Mouse (Mus musculus): Measurements from ENCODE around the gene Svep1. TPM values are rescaled to one million over a fixed set of nuclear protein-coding genes. Genes with fewer than 3 reads are reported as not detected.

The Svep1 gene
- polyA plus RNA-seq, 1 experiment from 2014 or later = 0.69 TPM

DNA sequence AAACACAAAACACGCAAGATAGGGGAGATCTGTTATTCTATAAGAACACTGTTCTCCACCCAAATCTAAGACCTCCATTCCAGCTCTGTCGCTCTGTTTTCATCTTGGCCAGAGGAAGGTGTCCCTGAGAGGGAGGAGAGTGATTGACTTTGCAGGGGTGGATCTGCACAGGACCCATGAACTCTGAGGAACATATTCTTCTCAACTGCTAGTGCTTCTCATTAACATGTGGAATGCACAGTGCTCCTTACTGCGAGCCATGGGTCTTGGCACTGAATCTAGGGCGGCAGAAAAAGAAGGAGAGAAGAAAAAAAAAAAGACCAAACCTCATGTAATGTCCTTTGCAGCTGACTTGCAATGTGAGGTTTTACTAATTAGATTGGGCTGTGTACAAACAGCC lies 9.4 kb downstream of the Svep1 start:
- Histone ChIP-seq H3K4me2 (no peak overlapping the region), H3K27ac (no peak overlapping the region), H3K27me3 (replicated peaks) (no peaks in the 10 kb centered on the region), H3K36me3 (no peaks in the 10 kb centered on the region), H3K9me3 (replicated peaks) (no peaks in the 10 kb centered on the region), H3K9ac (no peak overlapping the region), H3K4me3 (no peak overlapping the region), H3K4me1 (no peaks in the 10 kb centered on the region)
- WGBS (ENCODE audit: insufficient replicate concordance) = 63% methylated on average over 4 of the region's 4 CpGs
- ATAC-seq = no peak

DNA sequence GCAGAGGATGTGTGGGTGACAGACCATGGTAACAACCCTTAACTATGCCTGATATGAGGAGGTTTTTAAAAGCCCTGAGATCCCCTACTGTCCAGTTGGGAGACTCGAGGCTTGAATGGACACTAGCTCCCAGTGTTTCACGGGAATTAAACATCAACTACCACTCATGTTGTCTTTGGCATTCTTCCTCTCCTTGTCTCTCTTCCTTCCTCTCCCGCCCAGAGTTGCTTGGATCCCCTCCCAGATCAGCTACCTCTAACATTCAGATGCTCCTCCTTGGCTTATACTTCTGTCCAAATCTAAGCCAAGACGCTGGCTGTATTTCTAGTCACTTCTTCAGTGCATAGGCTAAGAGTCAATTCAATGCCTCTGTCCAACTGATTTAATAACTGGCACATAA lies 9.9 kb downstream of the Svep1 start:
- H3K9ac ChIP-seq = no peak overlapping the region
- no peaks in the 10 kb centered on the region for H3K27me3 ChIP-seq (replicated peaks)
- no peak for ATAC-seq
- 58% methylated on average over 4 of the region's 4 CpGs for WGBS (ENCODE audit: insufficient replicate concordance)
- no peak overlapping the region for H3K4me2 ChIP-seq
- H3K4me3 ChIP-seq = no peak overlapping the region
- no peaks in the 10 kb centered on the region for H3K4me1 ChIP-seq
- no peak overlapping the region for H3K27ac ChIP-seq
- no peaks in the 10 kb centered on the region for H3K9me3 ChIP-seq (replicated peaks)
- H3K36me3 ChIP-seq = no peaks in the 10 kb centered on the region

GRCm38 (mm10) chr4:58195936-58196335 lies 10.7 kb downstream of the Svep1 start:
- Histone ChIP-seq H3K9ac (no peak overlapping the region), H3K27ac (no peak overlapping the region), H3K4me1 (no peaks in the 10 kb centered on the region), H3K4me3 (no peak overlapping the region), H3K4me2 (no peak overlapping the region), H3K27me3 (replicated peaks) (no peaks in the 10 kb centered on the region), H3K36me3 (no peaks in the 10 kb centered on the region), H3K9me3 (replicated peaks) (no peaks in the 10 kb centered on the region)
- 75% methylated on average over 2 of the region's 2 CpGs for WGBS (ENCODE audit: insufficient replicate concordance)
- ATAC-seq = no peak

GRCm38 (mm10) chr4:58189281-58189680 lies 17.4 kb downstream of the Svep1 start:
- no peak overlapping the region for H3K4me3 ChIP-seq
- no peak overlapping the region for H3K27ac ChIP-seq
- no peaks in the 10 kb centered on the region for H3K9me3 ChIP-seq (replicated peaks)
- H3K27me3 ChIP-seq (replicated peaks) = no peaks in the 10 kb centered on the region
- no peak overlapping the region for H3K9ac ChIP-seq
- H3K36me3 ChIP-seq = no peaks in the 10 kb centered on the region
- no peak for ATAC-seq
- H3K4me1 ChIP-seq = no peaks in the 10 kb centered on the region
- H3K4me2 ChIP-seq = no peak overlapping the region
- 71% methylated on average over 5 of the region's 5 CpGs for WGBS (ENCODE audit: insufficient replicate concordance)

DNA sequence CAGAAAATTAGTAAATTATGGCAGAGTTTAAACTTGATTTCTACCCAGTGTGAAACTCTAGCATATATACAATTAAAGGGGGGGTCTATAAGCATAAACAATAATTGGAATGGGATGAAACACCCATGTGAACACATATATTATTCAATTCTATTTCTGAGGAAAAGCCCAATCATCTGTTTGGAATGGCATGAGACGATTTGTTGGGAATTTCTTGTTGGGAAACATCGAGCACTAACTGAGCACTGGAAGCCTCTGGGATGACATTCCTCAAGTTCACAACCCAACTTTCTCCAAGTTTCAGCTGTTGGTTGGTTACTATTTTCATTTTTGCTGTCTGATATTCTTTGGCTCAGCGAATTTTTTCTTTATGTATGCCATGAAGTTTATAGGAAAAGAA lies 21.3 kb downstream of the Svep1 start:
- no peak for ATAC-seq
- Histone ChIP-seq H3K4me1 (no peaks in the 10 kb centered on the region), H3K27me3 (replicated peaks) (no peaks in the 10 kb centered on the region), H3K4me2 (no peak overlapping the region), H3K36me3 (no peaks in the 10 kb centered on the region), H3K9me3 (replicated peaks) (no peaks in the 10 kb centered on the region), H3K27ac (no peak overlapping the region), H3K4me3 (no peak overlapping the region), H3K9ac (no peak overlapping the region)
- 46% methylated on average over 3 of the region's 3 CpGs for WGBS (ENCODE audit: insufficient replicate concordance)

- Histone ChIP-seq H3K4me2 (no peak overlapping the region), H3K27me3 (replicated peaks) (no peaks in the 10 kb centered on the region), H3K27ac (no peak overlapping the region), H3K4me1 (no peaks in the 10 kb centered on the region), H3K9me3 (replicated peaks) (no peaks in the 10 kb centered on the region), H3K4me3 (no peak overlapping the region), H3K9ac (no peak overlapping the region), H3K36me3 (no peaks in the 10 kb centered on the region)
- 61% methylated on average over 5 of the region's 5 CpGs for WGBS (ENCODE audit: insufficient replicate concordance)
- no peak for ATAC-seq
Observed at GRCm38 (mm10) chr4:58184681-58185341, 21.8 kb downstream of the Svep1 start.

DNA sequence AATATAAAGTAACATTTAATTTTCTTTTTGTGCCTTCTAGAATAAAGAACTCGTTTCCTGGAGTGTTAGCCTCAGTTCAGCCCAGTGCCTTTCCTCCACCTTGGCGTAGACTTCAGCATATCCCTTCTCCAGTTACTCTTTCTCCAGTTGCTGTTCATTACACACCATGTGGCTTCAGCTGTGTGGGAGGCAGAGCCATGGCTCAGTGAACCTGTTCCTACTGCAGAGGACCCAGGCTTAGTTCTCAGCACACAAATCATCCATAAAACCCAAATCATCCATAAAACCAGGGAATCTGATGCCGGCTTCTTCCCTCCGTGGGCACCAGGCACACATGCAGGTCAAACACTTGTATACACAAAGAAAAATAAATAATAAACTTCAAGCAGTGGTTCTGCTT lies 22.8 kb downstream of the Svep1 start:
- WGBS (ENCODE audit: insufficient replicate concordance) = 69% methylated on average over 4 of the region's 4 CpGs
- ATAC-seq = no peak
- Histone ChIP-seq H3K9ac (no peak overlapping the region), H3K27me3 (replicated peaks) (no peaks in the 10 kb centered on the region), H3K27ac (no peak overlapping the region), H3K4me3 (no peak overlapping the region), H3K9me3 (replicated peaks) (no peaks in the 10 kb centered on the region), H3K4me1 (no peaks in the 10 kb centered on the region), H3K4me2 (no peak overlapping the region), H3K36me3 (no peaks in the 10 kb centered on the region)

DNA sequence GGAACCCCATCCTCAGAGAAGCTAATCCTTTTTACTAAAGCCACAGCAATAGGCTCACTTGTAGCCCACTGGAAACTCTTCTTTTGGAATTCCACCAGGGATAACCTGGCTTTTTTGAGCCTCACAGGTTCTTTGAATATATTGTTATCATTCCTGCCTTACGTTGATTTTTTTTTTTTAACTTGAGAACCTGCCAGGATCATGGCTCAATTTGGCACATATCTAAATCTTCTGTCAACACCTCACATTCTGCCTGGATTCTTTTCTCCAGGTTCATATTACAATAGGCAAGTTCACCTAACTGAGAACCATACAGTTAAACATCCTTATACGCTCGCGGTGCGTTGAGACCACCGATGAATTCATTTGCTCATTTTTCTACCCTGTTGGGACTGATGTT lies 28.2 kb downstream of the Svep1 start:
- Histone ChIP-seq H3K27ac (no peak overlapping the region), H3K27me3 (replicated peaks) (no peaks in the 10 kb centered on the region), H3K36me3 (no peaks in the 10 kb centered on the region), H3K4me3 (no peak overlapping the region), H3K4me1 (no peaks in the 10 kb centered on the region), H3K4me2 (no peak overlapping the region), H3K9me3 (replicated peaks) (no peaks in the 10 kb centered on the region), H3K9ac (no peak overlapping the region)
- 79% methylated on average over 6 of the region's 6 CpGs for WGBS (ENCODE audit: insufficient replicate concordance)
- ATAC-seq = no peak

DNA sequence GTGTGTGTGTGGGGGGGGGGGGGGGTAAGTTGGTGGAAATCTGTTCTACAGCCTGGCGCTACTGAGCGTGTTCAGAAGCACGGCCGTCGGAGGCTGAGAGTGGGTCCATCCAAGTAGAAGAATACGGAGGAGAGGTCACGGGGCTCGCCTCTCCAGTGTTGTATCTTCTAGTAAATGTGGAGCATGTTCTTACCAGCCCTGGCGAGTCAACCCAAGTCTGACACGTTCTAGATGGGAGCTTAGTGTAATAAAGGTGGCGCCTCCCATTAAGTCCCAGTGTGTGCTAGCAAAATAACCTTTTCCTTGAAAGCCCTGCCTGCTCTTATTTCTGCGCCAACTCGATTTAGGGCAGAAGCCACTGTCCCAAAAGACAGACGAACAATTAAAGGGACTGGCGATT lies 29.4 kb downstream of the Svep1 start:
- 79% methylated on average over 15 of the region's 15 CpGs for WGBS (ENCODE audit: insufficient replicate concordance)
- Histone ChIP-seq H3K4me2 (no peak overlapping the region), H3K36me3 (no peaks in the 10 kb centered on the region), H3K4me3 (no peak overlapping the region), H3K9ac (no peak overlapping the region), H3K9me3 (replicated peaks) (no peaks in the 10 kb centered on the region), H3K27ac (no peak overlapping the region), H3K4me1 (no peaks in the 10 kb centered on the region), H3K27me3 (replicated peaks) (no peaks in the 10 kb centered on the region)
- no peak for ATAC-seq

DNA sequence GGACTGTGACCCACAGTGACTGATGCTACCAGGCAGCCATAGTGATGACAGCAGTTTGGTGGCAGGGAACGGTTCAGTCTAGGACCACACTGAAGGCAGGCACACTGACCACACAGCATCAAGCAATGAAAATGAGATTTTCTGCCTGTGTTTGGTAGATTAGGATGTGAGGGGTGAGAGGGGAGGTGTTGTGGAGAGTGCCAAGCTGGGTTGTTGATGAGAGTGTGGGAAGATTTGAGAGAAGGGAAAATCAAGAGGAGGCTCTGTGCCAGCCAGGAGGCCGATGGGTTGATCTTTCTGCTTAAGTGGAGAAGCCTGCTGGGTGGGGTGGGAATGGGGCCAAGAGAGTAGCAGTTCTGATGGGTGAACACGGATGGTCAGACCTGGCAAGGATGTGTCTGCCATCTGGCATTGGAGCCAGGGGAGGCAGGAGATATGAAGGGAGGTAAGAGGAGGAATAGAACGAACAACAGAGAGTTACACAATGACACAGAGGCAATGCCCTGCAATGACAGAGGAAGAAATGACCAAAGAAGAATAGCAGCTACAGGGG lies 32.1 kb downstream of the Svep1 start:
- H3K27me3 ChIP-seq (replicated peaks) = no peaks in the 10 kb centered on the region
- no peak overlapping the region for H3K27ac ChIP-seq
- no peak overlapping the region for H3K9ac ChIP-seq
- no peak overlapping the region for H3K4me2 ChIP-seq
- H3K4me1 ChIP-seq = no peaks in the 10 kb centered on the region
- H3K9me3 ChIP-seq (replicated peaks) = no peaks in the 10 kb centered on the region
- no peak overlapping the region for H3K4me3 ChIP-seq
- WGBS (ENCODE audit: insufficient replicate concordance) = 61% methylated on average over 4 of the region's 4 CpGs
- no peaks in the 10 kb centered on the region for H3K36me3 ChIP-seq
- ATAC-seq = no peak

DNA sequence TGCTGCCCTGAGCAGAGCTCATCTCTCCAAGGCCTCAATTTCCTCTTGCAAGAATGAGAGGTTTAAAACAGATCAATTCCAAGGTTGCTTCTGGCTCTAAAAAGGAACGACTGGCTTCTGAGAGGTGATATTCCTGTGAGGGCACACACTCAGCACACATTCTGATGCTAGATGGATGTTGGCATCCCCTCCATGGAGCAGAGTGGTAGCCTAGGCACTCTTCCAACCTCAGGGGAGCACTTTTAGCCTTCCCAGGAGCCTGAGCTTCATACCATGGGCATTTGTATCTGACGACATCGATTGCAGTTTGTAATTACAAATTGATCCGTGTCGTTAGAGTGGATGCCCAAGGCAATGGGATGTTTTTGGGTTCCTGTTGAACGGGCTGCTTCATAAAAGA lies 33.3 kb downstream of the Svep1 start:
- ATAC-seq = no peak
- Histone ChIP-seq H3K9ac (no peak overlapping the region), H3K27ac (no peak overlapping the region), H3K4me3 (no peak overlapping the region), H3K36me3 (no peaks in the 10 kb centered on the region), H3K27me3 (replicated peaks) (no peaks in the 10 kb centered on the region), H3K4me2 (no peak overlapping the region), H3K9me3 (replicated peaks) (no peaks in the 10 kb centered on the region), H3K4me1 (no peaks in the 10 kb centered on the region)
- WGBS (ENCODE audit: insufficient replicate concordance) = 75% methylated on average over 6 of the region's 6 CpGs

GRCm38 (mm10) chr4:58170430-58170829 lies 36.2 kb downstream of the Svep1 start:
- Histone ChIP-seq H3K4me3 (no peak overlapping the region), H3K36me3 (no peaks in the 10 kb centered on the region), H3K9ac (no peak overlapping the region), H3K4me1 (no peaks in the 10 kb centered on the region), H3K9me3 (replicated peaks) (no peaks in the 10 kb centered on the region), H3K4me2 (no peak overlapping the region), H3K27me3 (replicated peaks) (no peaks in the 10 kb centered on the region), H3K27ac (no peak overlapping the region)
- WGBS (ENCODE audit: insufficient replicate concordance) = 64% methylated on average over 5 of the region's 5 CpGs
- no peak for ATAC-seq

- H3K36me3 ChIP-seq = no peaks in the 10 kb centered on the region
- H3K4me2 ChIP-seq = no peak overlapping the region
- no peak overlapping the region for H3K9ac ChIP-seq
- no peaks in the 10 kb centered on the region for H3K27me3 ChIP-seq (replicated peaks)
- no peaks in the 10 kb centered on the region for H3K4me1 ChIP-seq
- no peaks in the 10 kb centered on the region for H3K9me3 ChIP-seq (replicated peaks)
- ATAC-seq = no peak
- H3K27ac ChIP-seq = no peak overlapping the region
- 46% methylated on average over 2 of the region's 2 CpGs for whole genome bisulfite sequencing (ENCODE audit: insufficient replicate concordance)
- H3K4me3 ChIP-seq = no peak overlapping the region
Observed at GRCm38 (mm10) chr4:58169918-58170317, 36.7 kb downstream of the Svep1 start.

All from liver, embryonic 12.5 days (tissue).